Mouse (Mus musculus) naive thymus-derived CD4-positive, alpha-beta T cell, adult 5 months (primary cell): ENCODE data around the gene Gdpd1. TPM values are rescaled to one million over a fixed set of nuclear protein-coding genes. Genes with fewer than 3 reads are reported as not detected.

Experiments used
- polyA plus RNA-seq: library from polyadenylated mRNA; unstranded; fragments of 100-300 nt; shearing (Covaris generic); gene quantifications from one replicate; pipeline ENCODE4 v1.2.1, GENCODE M21; 2017

Gene Gdpd1
- polyA plus RNA-seq: 1.0 TPM

DNA sequence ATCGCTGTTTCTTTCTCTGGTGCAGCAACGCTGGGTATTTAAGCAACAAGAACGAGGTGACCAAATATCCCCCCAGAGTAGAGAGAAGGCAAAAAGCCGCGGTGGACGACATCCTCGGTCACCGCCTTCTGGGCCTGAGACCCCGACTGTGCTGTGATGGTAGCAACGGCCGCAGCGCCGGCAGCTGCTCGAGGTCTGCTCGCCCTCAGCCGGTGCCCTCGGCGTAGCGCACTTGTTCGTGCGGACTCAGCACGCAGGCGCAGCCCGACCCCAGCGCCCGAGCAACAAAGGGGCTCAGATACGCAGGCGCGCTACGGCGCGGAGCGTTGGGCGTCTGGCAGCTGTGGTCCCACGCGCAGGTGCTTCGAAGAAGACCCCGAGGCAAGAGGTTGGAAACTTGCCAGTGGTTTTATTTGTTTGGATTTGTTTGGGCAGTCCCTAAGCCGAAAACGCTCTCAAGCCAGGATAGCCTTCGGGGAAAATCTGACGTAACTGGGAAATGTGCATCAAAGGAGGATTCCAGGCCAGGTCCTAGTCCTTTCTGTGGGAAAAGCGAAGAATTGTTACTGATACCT lies at the start of gene Gdpd1:
Gdpd1 (minus strand) TSS at position 197 of the 575 bp plus-strand sequence.

DNA sequence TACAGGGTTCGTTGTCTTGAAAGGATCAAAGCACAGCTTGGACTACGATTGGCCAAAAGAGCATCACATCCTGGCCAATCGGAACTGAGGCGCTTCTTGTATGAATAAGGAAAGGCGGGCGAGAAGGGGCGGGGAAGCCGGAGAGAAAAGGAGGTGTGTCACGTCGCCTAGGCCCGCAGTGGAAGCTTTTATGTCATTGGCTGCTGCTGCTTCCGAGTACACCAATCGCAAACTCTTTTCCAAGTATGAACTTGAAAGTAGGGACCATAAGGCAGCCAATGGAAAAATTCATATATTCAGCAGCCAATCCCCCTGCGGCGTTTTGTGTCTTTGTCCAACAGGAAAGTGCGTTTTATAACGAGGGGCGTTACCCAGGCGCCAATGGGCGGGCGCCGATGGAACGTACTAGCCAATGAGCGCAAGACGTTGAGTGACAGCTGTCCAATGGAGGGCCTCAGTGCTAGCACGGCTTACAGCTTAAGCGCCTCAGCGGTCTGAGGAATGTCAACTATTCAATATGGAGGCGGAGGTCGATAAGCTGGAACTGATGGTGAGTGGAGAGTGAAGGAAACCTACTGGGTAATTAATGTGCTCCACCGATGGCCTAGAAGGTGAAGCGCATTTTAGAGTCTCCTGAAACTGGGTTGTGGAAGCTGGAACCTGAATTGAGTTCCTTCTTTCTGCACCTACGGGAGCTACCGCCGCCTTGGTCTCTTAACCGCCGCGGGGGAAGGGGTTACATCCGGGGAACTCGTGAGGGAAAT lies 35.1 kb upstream of the Gdpd1 start, which contains the start of gene Ska2:
Ska2 (plus strand) TSS at position 480 of the 764 bp plus-strand sequence.

DNA sequence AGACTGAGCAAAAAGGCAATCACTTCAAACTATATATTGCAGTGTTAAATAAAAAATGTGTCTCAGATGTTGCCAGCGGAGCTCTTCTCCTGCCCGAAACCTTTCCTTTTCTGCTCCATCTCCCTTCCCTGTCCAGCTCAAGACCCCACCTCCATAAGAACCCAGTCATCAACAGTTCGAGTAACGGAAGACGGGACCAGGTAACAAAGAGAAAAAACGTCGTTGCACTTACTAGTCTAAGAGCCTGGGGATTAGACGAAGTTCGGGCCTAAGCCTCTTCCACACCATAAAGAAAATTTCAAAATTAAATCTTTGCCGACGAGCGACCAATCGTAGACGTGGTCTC lies 34.5 kb upstream of the Gdpd1 start, which contains the start of gene Prr11:
Prr11 (minus strand) TSS at position 300 of the 346 bp plus-strand sequence.

DNA sequence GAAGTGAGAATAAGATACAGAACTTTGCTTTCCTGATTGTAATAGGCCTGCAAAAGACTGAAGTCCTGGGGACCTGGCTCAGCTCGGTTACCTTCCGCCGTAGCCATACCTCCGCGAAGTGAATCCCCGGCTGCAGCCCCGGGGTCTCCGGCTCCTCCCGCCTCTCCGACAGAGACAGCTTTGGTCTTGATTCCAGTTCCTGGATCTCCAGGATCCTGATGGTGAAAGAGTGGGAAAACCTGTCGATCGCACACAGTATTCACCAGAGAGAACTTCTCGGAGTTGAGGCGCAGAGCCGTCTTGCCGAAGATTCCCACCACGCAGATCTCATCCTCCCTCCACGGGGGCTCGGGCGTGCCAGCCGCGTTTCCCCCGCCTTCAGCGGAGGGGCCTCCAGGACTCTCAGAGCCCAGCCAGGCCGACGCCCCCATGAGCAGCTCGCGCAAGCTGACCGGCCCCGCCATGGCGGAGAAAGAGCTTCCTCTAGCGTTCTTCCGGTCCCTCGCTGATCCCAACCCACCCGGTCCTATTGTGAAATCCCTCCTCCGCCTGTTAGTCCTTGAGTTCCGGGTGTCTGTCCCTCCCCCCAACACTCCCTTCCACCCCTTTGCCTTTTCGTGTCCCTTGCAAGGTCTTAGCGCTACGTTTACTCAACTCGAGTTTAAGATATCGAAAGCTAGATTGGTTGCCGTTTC lies 12.6 kb upstream of the Gdpd1 start, which contains the start of gene Smg8:
Smg8 (minus strand) TSS at position 485 of the 695 bp plus-strand sequence.

DNA sequence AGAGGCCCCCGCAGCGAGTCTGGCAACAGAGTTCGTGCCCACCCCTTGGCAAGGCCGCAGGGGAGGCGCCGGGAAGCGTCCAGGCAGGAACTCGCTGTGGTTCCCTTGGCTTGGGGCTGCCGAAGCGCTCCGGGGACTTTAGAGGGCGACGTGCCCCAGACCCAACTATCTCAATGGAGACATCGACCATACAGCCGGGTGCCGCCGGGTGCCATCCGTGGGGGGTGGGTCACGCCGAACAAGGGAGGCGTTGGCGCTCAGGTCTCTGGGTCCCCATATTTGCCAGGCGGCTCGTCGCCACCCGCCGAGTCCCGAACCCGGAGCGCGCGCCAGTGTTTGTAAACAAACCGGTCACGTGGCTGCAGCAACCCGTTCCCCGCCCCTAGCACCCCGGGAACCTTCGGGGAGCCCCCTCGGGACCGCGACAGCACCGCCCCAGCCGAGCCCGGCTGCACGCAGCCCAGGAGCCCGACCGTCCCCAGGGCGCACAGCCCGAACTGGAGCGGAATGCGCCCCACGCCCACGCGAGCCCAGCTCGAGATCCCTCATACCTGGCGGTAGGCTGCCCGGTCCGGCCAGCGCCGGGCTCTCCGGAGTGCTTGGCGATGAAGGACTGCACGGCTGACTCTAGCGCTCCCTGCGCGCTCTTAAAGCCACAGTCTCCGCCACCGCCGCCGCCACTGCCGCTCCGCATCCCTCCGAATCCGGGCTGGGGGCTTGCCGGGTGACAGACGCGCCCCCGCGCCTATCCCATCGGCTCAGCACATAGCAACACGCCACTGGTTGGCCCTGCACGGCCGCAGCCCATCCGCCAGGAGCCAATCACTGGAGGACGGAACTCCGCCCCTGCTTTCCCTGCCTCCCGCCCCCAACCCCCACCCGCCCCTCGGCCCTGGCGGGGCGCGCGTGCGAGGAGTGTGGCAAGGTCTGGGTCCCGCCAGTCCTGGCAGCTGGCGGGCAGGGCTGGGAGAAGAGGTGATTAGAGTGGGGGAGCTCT lies 80.5 kb downstream of the Gdpd1 start, which contains the start of gene Ypel2:
Ypel2 (minus strand) TSS at position 667 of the 997 bp plus-strand sequence.

Other genes with a start within 250 kb of the Gdpd1 start
- 3.0 TPM for gene Ypel2, start 80.4 kb downstream of the Gdpd1 start, polyA plus RNA-seq
- 17.1 TPM for gene Smg8, start 12.7 kb upstream of the Gdpd1 start, polyA plus RNA-seq
- gene Prr11, start 34.6 kb upstream of the Gdpd1 start, polyA plus RNA-seq: not detected
- gene Ska2, start 35.2 kb upstream of the Gdpd1 start, polyA plus RNA-seq: 4.3 TPM
- gene Trim37, start 53.0 kb upstream of the Gdpd1 start, polyA plus RNA-seq: 10.5 TPM